Mouse (Mus musculus) spleen, embryonic (tissue): ENCODE measurements around the gene Prpf6.

Experiments
- CTCF ChIA-PET: fragments of 350-600 bp; sonication (Branson Sonifier 250); formaldehyde crosslinking; loops from one replicate; lab custom pipeline; 2022; lab: Charles Lee

The Prpf6 gene

DNA sequence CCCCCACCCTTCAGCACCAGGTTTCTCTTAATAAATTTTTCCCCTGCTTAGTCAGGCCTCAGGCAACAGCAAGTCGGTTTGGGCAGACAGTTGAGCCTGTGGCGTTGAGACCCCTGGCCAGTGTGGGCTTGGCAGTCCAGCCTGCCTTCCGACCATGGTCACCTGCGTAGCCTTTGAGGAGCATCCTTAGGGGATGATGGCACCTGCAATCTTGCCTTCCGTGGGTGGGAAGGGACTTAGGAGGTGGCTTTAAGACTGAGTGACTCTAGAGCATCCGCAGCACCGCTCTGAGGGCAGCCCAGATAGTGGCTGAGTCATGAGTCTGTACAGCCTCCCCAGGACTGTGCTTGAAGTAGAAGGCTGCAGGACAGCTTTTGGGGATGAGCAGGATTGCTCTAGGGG, 89.0 kb downstream of the Prpf6 start:
- CTCF ChIA-PET = interaction anchor here (0.6 to 0.7 kb wide), 2 partner anchors 10 to 23 kb away, joined by 3 read pairs; no protein-coding TSS in a partner anchor

GRCm38 (mm10) chr2:181681978-181682377, 90.3 kb downstream of the Prpf6 start:
- CTCF ChIA-PET = no interaction called here

- CTCF ChIA-PET = interaction anchor here (1.1 kb wide), 1 partner anchor 86 kb away, joined by 5 read pairs; no protein-coding TSS in a partner anchor
These were observed 91.7 kb downstream of the Prpf6 start for GRCm38 (mm10) chr2:181683381-181683780.

GRCm38 (mm10) chr2:181684713-181685112, 93.0 kb downstream of the Prpf6 start:
- CTCF ChIA-PET = no interaction called here

DNA sequence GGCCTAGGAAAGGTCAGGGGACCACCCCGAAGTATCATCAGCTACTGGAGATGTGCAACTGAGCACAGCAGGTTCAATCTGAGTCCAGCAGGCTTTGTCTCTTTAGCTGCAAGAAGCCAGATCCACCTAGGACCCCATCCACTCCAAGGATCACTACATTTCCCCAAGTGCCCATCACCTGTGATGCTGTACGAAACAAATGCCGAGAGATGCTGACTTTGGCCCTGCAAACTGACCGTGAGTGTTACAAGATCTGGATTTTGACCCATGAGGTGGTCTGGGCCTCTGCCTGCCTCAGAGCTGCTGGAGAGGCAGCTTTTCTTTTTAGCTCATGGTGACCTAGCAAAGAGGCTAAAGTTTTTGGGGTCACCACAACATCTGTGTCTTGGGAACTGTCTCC, 94.0 kb downstream of the Prpf6 start:
- CTCF ChIA-PET = no interaction called here

DNA sequence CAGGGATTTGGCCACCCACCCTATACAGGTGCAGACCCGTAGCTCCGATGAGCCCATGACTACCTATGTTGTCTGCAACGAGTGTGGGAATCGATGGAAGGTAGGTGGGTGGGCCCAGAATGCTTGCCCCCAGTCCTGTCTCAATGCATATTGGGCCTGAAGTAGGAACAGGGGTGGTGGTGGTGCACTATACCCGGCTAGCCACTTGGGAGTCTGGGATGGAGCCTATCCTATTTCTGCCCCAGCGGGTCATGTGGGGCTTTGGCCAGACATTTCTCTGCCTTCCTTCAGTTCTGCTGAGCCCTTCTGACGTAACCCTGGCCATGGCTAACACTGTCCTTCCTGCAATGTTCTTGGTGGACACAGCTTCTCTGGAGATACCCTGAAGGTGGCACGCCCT, 95.9 kb downstream of the Prpf6 start:
- CTCF ChIA-PET = no interaction called here

DNA sequence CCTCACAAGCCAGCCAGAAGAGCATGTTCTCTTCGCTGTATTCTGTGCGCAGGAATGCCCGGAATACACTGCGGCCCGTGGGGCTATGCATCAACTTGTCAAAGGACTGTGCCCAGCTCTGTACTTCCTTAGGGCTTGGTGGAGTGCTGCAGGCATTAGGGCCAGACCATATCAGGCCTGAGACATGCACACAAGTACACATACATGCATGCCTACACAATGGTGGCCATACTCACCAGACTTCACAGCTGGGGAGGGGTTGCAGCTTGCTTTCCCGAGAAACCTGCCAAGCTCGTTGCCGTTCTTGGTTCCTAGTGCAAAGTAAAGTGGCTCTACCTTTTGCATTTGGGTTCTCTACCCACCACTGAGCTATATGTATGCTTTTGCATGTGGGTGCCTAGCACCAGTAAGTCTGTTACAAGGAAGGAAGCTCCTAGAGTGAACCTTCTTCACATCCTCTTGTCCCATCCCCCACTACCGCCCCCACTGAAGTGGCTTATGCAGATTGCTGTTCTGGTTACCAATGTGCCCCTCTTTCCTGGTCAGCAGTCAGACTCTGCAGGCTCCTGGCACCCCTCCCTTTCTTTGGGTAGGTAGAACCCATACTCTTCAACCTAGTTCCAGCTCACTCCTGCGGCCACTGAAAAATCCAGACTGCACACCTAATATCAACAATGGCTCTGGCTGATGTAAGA, 97.9 kb downstream of the Prpf6 start:
- CTCF ChIA-PET = no interaction called here

GRCm38 (mm10) chr2:181691083-181691482, 99.4 kb downstream of the Prpf6 start:
- CTCF ChIA-PET = interaction anchor here (0.6 to 0.9 kb wide), 2 partner anchors 10 to 18 kb away, joined by 3 read pairs; no protein-coding TSS in a partner anchor

GRCm38 (mm10) chr2:181691571-181691970, 99.9 kb downstream of the Prpf6 start:
- CTCF ChIA-PET = interaction anchor here (0.9 kb wide), 1 partner anchor 10 kb away, joined by 3 read pairs; no protein-coding TSS in a partner anchor

- CTCF ChIA-PET = no interaction called here
These were observed 100.6 kb downstream of the Prpf6 start for GRCm38 (mm10) chr2:181692304-181692703.

- CTCF ChIA-PET = interaction anchor here (0.6 kb wide), 1 partner anchor 538 kb away, joined by 5 read pairs; no protein-coding TSS in a partner anchor
These were observed 101.9 kb downstream of the Prpf6 start, which contains the start of gene Rgs19 for GRCm38 (mm10) chr2:181693339-181694280. Gene Rgs19 (minus strand): TSS chr2:181693977.

- CTCF ChIA-PET = no interaction called here
These were observed 102.9 kb downstream of the Prpf6 start for GRCm38 (mm10) chr2:181694581-181694980.

DNA sequence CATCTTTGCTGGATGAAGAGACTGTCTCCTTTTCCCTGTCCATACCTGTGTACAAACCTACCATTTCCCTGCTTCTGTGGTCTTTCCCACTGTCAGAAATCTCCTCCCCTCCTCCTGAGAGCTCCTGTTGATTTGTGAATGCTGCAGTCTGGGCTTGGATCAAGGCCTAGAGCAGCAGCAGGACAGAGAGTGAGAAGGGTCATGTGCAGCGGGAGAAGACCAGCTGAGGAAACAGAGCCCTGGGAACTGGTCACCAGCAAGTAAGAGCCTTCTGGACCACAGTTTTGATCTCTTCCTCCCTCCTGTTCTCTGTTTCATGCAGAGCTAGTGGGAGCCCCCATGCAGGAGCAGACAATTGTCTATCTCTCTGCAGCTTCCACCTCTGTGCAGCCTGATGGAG, 104.1 kb downstream of the Prpf6 start:
- CTCF ChIA-PET = interaction anchor here (0.6 kb wide), 1 partner anchor 16 kb away, joined by 4 read pairs; no protein-coding TSS in a partner anchor

DNA sequence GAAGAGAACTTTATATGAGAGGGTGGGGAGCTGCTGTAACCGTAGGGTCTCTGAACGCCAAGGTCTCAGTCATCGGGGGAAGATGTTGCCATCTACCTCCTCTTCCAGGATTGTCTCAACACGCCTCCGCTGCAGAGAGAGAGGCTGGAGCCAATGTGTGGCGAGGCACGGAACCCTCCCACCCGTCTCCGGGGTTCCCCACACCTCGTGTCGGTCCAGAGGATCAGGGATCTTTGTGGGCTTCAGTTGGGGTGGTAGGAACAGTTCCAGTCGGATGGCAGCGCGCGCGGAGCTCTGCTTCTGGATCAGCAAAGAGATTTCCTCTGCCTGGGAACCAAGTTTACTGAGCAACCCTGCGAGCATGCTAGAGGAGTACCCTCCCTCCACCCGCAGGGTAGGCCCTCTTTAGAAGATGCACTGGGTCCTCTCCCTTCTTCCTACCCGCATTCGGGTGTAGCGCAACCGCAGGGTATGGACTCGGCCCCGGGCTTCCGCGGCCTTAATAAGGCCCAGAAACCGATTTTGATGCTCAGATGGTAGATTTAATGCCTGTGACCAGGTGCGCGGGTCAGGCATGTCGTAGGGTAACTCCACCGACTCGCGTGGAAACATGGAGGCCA, 105.2 kb downstream of the Prpf6 start:
- CTCF ChIA-PET = no interaction called here

DNA sequence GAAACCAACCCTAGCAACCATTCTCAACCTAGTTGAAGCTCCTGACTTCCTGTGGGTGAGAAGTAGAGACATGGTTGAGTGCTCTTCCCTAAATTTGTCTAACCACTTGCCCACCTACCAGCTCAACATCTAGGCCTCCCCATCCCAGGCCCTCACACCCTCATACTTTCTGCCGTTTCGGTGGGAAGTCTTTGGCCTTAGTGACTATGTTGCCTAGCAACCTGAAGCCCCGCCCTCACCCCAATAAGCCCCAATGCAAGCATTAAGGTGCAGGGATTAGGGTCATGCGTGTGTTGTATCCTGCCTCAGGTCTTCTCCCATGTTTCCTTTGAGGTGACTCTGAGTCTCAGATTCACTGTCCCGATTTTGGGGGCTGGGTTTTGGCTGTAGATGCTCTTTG, 106.6 kb downstream of the Prpf6 start, which contains the start of gene Lkaaear1:
Lkaaear1 (minus strand) TSS at position 202 of the 400 bp plus-strand sequence.
- CTCF ChIA-PET = no interaction called here
